Mouse (Mus musculus): Measurements from ENCODE around the gene Pfkp.

- no peak for TF ChIP-seq MAFK (IDR thresholded peaks at IDR 0.05; ENCODE audit: insufficient read depth, low read depth, low read length)
- no peak for TF ChIP-seq CHD2 (IDR thresholded peaks at IDR 0.05; ENCODE audit: low read depth, low read length)
These were observed 20.3 kb downstream of the Pfkp start for GRCm38 (mm10) chr13:6628261-6628660.
